Mouse (Mus musculus) lung, postnatal 10 days (tissue): ENCODE measurements around the gene 1700125H20Rik.

Experiments used
- DNase-seq: peaks from one replicate; pipeline ENCODE4 v3.0.0; 2021

1700125H20Rik gene

DNA sequence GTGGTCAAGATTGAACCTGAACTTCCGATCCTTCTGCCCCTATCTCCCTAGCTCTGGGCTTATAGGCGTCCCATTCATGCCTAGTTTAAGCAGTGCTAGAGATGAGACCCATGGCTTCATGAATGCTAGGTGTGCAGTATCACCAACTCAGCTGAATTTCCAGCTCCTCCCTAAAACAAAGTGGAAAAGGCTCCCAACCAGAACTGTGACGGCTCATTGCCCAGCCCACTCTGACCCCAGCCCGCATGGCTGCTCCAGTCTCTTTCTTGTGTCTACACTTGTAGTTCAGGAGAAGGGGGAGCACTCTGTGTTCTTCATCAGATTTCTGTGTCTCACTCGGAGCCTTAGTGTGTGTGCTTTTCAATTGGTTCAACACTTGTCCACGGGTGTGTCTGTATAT, 14.6 kb downstream of the 1700125H20Rik start:
- DNase-seq: no peak

DNA sequence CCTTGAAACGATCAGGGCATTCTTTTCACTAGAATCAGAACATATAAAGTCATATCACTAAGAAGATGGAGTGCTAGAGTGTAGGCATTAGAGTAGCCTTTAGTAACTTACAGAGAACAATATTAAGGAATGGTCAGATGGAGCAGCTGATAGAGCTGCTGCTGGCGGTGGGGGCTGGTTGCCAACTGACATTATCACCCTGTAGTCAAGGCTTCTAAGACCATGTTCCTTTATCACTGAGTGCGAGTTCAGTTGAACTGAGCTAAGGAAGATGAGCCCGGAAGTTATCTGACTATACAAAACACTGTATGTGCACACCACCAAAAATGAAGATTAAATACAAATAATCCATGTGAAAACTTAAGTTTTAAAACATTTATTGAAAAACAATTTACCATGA, 18.9 kb downstream of the 1700125H20Rik start:
- no peak for DNase-seq

DNA sequence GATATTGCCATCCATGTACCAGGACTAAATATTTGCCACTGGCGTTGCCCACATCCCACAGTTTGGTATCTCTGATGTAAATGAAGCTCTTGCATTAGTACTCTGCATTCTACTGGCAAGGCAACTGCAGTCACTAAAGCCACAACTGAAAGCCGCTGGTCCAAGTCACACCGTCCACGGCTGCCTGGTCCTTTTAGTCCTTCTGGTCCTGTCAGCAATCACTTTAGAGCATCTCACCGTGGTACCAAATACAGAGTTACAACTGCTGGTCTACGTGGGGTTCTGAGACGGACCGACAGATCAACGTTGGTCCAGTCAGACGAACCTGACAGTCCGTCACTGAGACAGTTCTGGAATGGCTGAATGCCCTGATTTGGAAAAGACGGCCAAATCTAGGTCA, 20.5 kb downstream of the 1700125H20Rik start:
- DNase-seq: no peak

DNA sequence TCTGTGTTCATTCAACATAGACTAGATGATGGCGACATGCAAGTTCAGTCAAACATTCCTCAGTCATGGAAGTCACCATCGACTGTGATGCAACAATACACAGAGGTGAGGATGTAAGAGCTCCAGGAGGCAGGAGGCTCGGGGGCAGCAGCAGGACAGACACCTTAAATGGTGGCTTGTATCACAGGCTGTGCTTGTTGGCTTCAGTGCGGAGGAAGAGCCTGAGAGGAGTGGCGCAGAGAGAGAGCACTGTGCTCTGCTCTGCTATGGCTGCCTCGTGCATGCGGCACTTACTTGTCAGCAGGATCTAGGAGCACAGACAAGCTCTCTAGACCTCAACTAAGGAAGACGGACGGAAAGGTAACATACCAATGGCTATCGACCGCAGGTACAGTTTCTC, 24.0 kb downstream of the 1700125H20Rik start:
- DNase-seq: no peak

DNA sequence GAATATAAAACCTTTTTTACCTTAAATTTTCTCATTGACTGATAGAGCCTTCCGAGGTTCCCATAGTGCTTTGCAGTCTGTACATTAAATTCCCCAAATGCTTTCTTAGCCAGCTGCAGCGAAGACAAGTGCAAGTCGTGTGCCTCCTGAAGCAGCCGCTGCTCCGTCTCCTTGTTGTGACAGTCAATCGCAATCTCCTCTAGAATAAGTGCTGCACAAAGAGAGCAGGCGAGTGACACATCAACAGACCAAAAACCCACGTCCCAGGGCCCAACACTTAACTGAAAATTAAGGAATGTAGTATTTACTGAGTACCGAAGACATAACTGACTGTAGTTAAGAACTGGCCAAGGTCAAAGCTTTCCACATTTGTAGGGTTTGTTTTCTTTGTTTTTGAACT, 25.8 kb downstream of the 1700125H20Rik start:
- DNase-seq: no peak

DNA sequence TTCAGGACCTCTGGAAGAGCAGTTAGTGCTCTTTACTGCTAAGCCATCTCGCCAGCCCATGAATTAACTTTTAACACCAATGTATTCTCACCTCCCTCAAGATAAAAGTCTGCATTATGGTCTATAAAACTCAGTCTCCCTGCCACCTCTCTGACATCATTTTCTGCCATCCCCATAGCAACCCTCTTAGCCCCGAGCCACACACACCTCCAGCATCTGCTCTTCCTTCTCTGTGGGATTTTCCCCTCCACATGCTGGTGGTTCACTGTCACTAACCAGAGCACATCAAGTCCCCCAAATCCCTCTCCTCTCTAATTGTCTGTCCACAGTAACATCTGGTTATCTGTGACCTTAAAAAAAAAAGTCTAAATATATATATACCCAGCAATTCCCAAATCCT, 28.7 kb downstream of the 1700125H20Rik start:
- DNase-seq: no peak

DNA sequence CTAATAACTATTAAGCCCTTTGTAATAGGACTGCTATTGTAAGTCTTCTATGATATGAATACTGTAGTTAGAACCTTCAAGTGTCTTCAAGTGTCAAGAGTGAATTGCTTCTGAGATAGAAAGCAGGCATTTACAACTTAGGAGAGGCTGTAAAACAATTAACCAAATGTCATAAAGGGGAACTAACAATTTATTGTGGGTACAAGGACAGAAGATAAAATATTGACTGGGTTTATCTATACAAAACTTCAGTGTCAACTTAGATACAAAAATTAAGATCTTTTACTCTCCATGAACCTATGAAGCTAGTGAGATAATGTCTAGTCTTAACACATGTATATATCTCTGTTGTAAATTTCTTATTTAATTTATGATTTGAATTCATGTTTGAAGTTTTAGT, 36.0 kb downstream of the 1700125H20Rik start:
- no peak for DNase-seq

DNA sequence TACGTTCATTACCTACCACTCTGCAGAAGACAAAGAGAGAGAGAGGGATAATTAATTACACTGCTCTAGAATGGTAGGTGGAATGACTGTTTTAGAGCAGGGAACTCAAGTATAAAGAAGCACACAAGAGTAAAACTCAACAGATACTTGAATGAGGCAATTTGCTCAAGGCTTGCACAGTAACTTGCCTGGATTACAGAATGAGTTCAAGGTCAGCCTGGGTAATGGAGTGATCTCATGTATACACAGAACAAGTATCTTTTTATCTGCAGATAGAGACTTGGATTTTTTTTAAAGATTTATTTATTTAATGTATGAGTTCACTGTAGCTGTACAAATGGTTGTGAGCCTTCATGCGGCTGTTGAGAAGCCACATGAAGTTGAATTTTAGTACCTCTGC, 40.9 kb downstream of the 1700125H20Rik start:
- DNase-seq: no peak

DNA sequence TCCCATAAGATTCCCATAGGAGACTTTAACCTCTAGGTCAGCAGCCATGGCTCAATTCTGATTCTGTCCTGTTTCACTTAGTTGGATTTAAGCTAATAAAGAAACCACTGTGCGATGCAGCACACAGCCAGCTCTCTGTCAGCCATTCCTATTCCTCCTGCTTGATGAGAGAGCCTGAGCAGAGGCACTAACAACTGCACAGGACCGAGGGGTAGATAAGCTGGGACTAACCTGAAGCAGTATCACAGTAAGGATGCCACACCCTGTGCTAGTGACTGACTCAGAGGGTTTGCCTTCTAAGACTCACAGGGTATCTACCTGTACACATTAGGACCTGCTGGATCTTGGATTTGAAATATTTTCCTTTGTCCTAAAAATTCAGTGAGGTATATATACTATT, 43.0 kb downstream of the 1700125H20Rik start:
- no peak for DNase-seq

DNA sequence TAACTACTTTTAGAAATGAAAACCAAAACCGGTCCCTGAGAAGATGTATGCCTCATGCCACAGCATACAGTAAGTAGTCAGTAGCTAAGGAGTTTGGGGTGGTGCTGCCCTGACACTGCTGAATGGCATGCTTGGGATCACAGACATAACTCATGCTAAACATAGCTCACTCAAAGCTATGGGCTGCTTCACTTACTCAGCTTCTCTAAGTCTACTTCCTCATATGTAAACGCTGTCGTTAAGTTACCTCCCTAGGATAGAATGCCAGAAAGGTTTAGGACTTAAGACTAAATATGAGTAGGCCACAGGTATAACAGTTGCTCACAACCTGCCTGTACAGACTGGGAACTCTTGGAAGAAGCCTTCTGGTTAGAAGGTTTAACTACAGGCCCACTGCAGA, 44.5 kb downstream of the 1700125H20Rik start:
- no peak for DNase-seq

DNA sequence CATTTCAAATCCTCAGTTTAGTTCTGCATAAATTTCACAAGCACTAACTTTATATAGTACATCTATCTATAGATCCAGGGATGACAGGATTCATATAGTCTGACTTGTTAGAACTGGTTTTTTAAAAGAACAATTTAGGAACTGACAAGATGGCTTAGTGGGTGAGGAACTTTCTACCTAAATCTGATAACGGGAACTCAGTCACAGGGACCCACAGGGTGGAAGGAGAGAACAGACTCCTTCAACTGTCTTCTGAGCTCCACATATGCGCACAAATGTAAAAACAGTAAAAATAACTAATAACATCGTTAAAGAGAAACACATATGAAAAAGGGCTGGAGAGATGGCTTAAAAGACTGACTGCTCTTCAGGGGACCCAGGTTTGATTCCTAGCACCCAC, 48.8 kb downstream of the 1700125H20Rik start:
- no peak for DNase-seq

DNA sequence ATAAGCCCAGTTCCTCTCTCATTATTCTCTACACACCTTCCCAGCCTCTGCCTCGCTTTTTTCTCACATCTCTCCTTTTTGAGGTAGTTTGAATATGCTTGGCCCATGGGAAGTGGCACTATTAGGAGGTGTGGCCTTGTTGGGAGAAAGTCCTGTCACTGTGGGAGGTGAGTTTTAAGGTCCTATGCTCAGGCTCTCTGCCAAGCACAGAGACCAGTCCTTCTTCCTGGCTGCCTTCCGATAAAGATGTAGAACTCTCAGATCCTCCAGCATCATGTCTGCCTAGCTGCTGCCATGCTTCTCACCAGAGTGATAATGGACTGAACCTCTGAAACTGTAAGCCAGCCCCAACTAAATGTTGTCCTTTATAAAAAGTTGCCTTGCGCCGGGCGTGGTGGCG, 52.4 kb downstream of the 1700125H20Rik start:
- DNase-seq: no peak

DNA sequence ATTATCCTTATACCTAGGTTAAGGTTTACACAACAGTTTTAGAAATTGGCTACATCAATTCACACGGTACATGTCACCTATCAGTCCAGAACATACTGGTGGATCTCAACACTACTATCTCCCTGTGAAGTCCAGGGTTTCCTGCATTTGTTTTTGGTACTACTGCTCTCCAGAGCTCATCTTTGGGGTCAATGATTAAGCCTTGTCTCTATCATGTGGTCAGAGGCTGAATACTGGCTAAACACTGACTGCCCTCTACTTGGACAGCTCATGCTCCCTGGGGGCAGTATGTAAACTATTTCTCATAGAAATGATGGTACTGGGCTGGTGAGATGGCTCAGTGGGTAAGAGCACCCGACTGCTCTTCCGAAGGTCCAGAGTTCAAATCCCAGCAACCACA, 53.0 kb downstream of the 1700125H20Rik start:
- DNase-seq: no peak
